Mouse (Mus musculus) CH12.LX (cell line): ENCODE measurements around the gene Ctnnd2. TPM values are rescaled to one million over a fixed set of nuclear protein-coding genes. Genes with fewer than 3 reads are reported as not detected.
"Not testable (repeated sequence)": the region's sequence is repeated elsewhere in the genome, so short reads cannot be mapped to it uniquely, and the experiment has no call there.

Experiments
- DNase-seq: peaks from one replicate; pipeline ENCODE4 v3.0.0-alpha.2; 2013; ENCODE audit errors: extremely low read depth
- H3K27ac ChIP-seq: 2 replicates; pipeline ENCODE4 v1.5.1; 2012; ENCODE audit warnings: low read depth, mild to moderate bottlenecking, control low read depth, moderate library complexity; ENCODE audit not compliant: insufficient read depth
- H3K27me3 ChIP-seq: replicated peaks from 2 replicates; pipeline ENCODE3; 2012; ENCODE audit warnings: inconsistent platforms
- H3K36me3 ChIP-seq, 2 experiments: replicated peaks in 1 of 2; 2 replicates each; pipeline versions ENCODE3 to v1.6.1; 2012; ENCODE audit warnings: inconsistent platforms in 1 of 2, low read length in 1 of 2, mild to moderate bottlenecking in 1 of 2, mixed read lengths in 1 of 2, moderate library complexity in 1 of 2; ENCODE audit not compliant: control insufficient read depth in 1 of 2, insufficient read depth in 1 of 2
- H3K4me1 ChIP-seq, 2 experiments: 2 replicates each; pipeline ENCODE4 v1.6.1; 2012; ENCODE audit warnings: inconsistent platforms in 1 of 2, moderate library complexity in 1 of 2; ENCODE audit not compliant: insufficient read depth in 2 of 2, control insufficient read depth in 1 of 2
- H3K4me2 ChIP-seq: 2 replicates; pipeline ENCODE4 v1.6.1; 2012; ENCODE audit warnings: low read depth, mild to moderate bottlenecking, control low read depth; ENCODE audit not compliant: poor library complexity, insufficient read depth, severe bottlenecking
- H3K4me3 ChIP-seq, 3 experiments: fragments of 150-350 bp in 1 of 3; sonication (generic) in 1 of 3; replicated peaks in 1 of 3; 2 replicates each; pipeline versions ENCODE3 to v1.5.1; 2011 to 2012; ENCODE audit warnings: low read depth in 2 of 3, low read length in 2 of 3, mild to moderate bottlenecking in 2 of 3, moderate library complexity in 2 of 3, control low read depth in 1 of 3, improper control_type of control experiment in 1 of 3, inconsistent platforms in 1 of 3, mixed read lengths in 1 of 3; ENCODE audit not compliant: poor library complexity in 1 of 3
- H3K79me2 ChIP-seq: replicated peaks from 2 replicates; pipeline ENCODE4 v1.6.1; 2012; ENCODE audit warnings: mild to moderate bottlenecking, moderate library complexity; ENCODE audit not compliant: control insufficient read depth, poor library complexity, insufficient read depth, severe bottlenecking; ENCODE audit errors: extremely low read depth
- H3K9ac ChIP-seq: 2 replicates; pipeline ENCODE4 v1.6.1; 2012; ENCODE audit warnings: low read depth, mild to moderate bottlenecking, control low read depth, moderate library complexity; ENCODE audit not compliant: insufficient read depth
- H3K9me3 ChIP-seq: replicated peaks from 2 replicates; pipeline ENCODE3; 2012; ENCODE audit warnings: low read length, inconsistent platforms, mixed read lengths
- CTCF ChIP-seq, 2 experiments: IDR thresholded peaks in 1 of 2; conservative IDR thresholded peaks in 1 of 2; 2 replicates each; pipeline ENCODE4 v1.5.1; 2011 to 2012; ENCODE audit warnings: low read depth in 2 of 2, low read length in 2 of 2, improper control_type of control experiment in 1 of 2, inconsistent platforms in 1 of 2, mild to moderate bottlenecking in 1 of 2, moderate library complexity in 1 of 2
- ETS1 ChIP-seq: conservative IDR thresholded peaks from 2 replicates; pipeline ENCODE4 v1.6.1; 2012; ENCODE audit warnings: low read depth, mild to moderate bottlenecking, inconsistent platforms, low read length, improper control_type of control experiment, moderate library complexity
- IRF4 ChIP-seq: IDR thresholded peaks from 2 replicates; pipeline ENCODE4 v1.6.1; 2014; ENCODE audit warnings: low read depth, mild to moderate bottlenecking, inconsistent platforms, low read length, improper control_type of control experiment
- MAFK ChIP-seq: IDR thresholded peaks from 2 replicates; pipeline ENCODE4 v1.6.1; 2011; ENCODE audit warnings: low read length, improper control_type of control experiment; ENCODE audit not compliant: insufficient replicate concordance
- MEF2A ChIP-seq: IDR thresholded peaks from 2 replicates; pipeline ENCODE4 v1.6.1; 2014; ENCODE audit warnings: low read depth, mild to moderate bottlenecking, inconsistent platforms, low read length, improper control_type of control experiment, borderline replicate concordance
- MXI1 ChIP-seq: IDR thresholded peaks from 2 replicates; pipeline ENCODE4 v1.6.1; 2011; ENCODE audit warnings: mild to moderate bottlenecking, low read depth, low read length, improper control_type of control experiment
- PAX5 ChIP-seq: IDR thresholded peaks from 2 replicates; pipeline ENCODE4 v1.6.1; 2012; ENCODE audit warnings: low read length, inconsistent platforms, mixed read lengths
- TBP ChIP-seq: conservative IDR thresholded peaks from 2 replicates; pipeline ENCODE4 v1.6.1; 2011; ENCODE audit warnings: low read depth, low read length, improper control_type of control experiment
- TCF12 ChIP-seq: IDR thresholded peaks from 2 replicates; pipeline ENCODE4 v1.6.1; 2014; ENCODE audit warnings: low read depth, mild to moderate bottlenecking, inconsistent platforms, low read length, improper control_type of control experiment
- UBTF ChIP-seq: IDR thresholded peaks from 2 replicates; pipeline ENCODE4 v1.6.1; 2012; ENCODE audit warnings: low read depth, mild to moderate bottlenecking, inconsistent platforms, low read length, improper control_type of control experiment, moderate library complexity
- ZC3H11A ChIP-seq: IDR thresholded peaks from 2 replicates; pipeline ENCODE4 v1.6.1; 2012; ENCODE audit warnings: low read depth, mild to moderate bottlenecking, inconsistent platforms, low read length, improper control_type of control experiment
- ZKSCAN1 ChIP-seq: IDR thresholded peaks from 2 replicates; pipeline ENCODE4 v1.6.1; 2012; ENCODE audit warnings: low read depth, inconsistent platforms, low read length, improper control_type of control experiment, borderline replicate concordance
- ZMIZ1 ChIP-seq: IDR thresholded peaks from 2 replicates; pipeline ENCODE4 v1.6.1; 2012; ENCODE audit warnings: low read depth, mild to moderate bottlenecking, inconsistent platforms, low read length, improper control_type of control experiment
- dilution Hi-C: fragments of 300-500 bp; cut with MboI; formaldehyde crosslinking; loops from 2 replicates; pipeline ENCODE4 v1.14.3; 2020; ENCODE audit warnings: low sequenced_read_pairs; ENCODE audit not compliant: extremely low pct_unique_long_range_greater_than_20kb, extremely low pct_ligation_motif_present
- in situ Hi-C: fragments of 300-500 bp; cut with MboI; formaldehyde crosslinking; loops from 3 replicates; pipeline ENCODE4 v1.14.3; 2019; ENCODE audit warnings: low sequenced_read_pairs, low pct_ligation_motif_present, low pct_unique_long_range_greater_than_20kb, mixed read lengths
- polyA plus RNA-seq: library from polyadenylated mRNA; unstranded; fragments of >175 nt; gene quantifications from 2 replicates; pipeline ENCODE4 v1.2.1, GENCODE M21; 2012; ENCODE audit warnings: low read depth; ENCODE audit not compliant: insufficient read length
- total RNA-seq, 2 experiments: library from RNA; depleted of rRNA; stranded (reverse); fragments of 300-350 nt in 1 of 2; fragments of >200 nt in 1 of 2; gene quantifications; 2 replicates each; pipeline ENCODE4 v1.2.3; 2012 to 2014

Ctnnd2 gene
- total and polyA plus RNA-seq, 3 experiments = 0.23 TPM; not detected in 2

DNA sequence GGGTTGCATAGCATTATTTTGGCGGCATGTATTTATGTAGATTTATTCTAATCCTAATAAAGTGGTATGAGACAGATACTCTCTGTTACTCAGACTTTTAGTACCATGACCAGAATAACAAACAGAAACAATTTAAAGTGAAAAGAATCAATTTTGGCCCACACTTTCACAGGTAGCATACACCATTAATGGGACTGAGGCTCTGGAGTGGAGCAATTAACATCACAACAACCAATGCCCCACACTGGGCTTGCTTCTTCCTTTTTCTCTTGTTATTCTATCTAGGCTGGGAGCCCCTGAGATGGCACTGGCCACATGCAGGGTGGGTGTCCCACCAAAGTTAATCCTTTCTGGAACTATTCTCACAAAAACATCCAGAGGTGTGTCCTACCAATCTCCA is 32.8 kb upstream of the Ctnnd2 start:
- H3K79me2 ChIP-seq, H3K4me3 ChIP-seq, DNase-seq, H3K9ac ChIP-seq, H3K36me3 ChIP-seq, H3K27me3 ChIP-seq, in situ Hi-C loops, H3K4me1 ChIP-seq, H3K4me2 ChIP-seq, dilution Hi-C loops, H3K27ac ChIP-seq: not testable (repeated sequence)
- H3K9me3 ChIP-seq = peaks cover 71% of the 10 kb centered on the region

DNA sequence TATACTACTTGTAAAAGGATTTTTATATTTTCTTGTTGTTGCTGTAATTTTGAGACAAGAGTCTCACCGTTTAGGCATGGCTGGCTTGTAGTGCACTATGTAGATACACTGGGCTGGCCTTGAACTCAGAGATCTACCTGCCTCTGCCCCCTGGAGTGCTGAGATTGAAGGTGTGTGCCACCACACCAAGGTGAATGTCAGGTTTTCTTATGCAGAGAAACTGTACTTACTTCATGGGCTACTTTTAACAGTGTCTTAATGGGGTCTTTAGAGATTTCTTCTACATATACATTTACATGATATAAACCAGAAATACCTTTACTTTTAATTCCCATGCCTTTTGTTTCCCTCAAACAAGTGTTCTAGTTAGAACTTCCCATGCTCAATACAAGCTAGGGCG is 27.0 kb upstream of the Ctnnd2 start:
- Histone ChIP-seq H3K79me2 (no peaks in the 10 kb centered on the region), H3K27me3 (no peaks in the 10 kb centered on the region), H3K27ac (no peak overlapping the region), H3K9ac (no peak overlapping the region), H3K9me3 (peaks cover 64% of the 10 kb centered on the region), H3K4me2 (no peak overlapping the region), H3K4me3 (no peak overlapping the region), H3K4me1 (no peaks in the 10 kb centered on the region), H3K36me3 (no peaks in the 10 kb centered on the region)
- in situ Hi-C loops = no loop called here
- TF ChIP-seq TCF12 = no peak
- TF ChIP-seq ZMIZ1 = no peak
- dilution Hi-C loops = no loop called here
- DNase-seq = no peak

DNA sequence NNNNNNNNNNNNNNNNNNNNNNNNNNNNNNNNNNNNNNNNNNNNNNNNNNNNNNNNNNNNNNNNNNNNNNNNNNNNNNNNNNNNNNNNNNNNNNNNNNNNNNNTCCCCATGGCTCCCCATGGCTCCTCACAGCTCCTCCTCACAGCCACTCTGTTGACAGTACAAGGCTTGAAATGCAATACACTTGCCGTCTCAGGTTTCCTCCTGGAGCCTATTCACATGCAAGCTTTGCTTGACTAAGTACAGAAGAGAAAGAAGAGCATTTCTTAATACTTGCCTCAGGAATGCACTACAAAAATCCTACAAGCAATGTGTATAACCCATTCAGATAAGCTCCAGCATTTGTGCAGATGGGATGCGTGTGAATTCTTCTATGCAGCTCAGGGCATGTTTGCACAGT is 20.2 kb upstream of the Ctnnd2 start:
- no peak overlapping the region for H3K27ac ChIP-seq
- dilution Hi-C loops = no loop called here
- H3K9ac ChIP-seq = no peak overlapping the region
- no peaks in the 10 kb centered on the region for H3K36me3 ChIP-seq
- peaks cover 56% of the 10 kb centered on the region for H3K9me3 ChIP-seq
- in situ Hi-C loops = no loop called here
- no peak overlapping the region for H3K4me3 ChIP-seq
- no peaks in the 10 kb centered on the region for H3K4me1 ChIP-seq
- H3K27me3 ChIP-seq = no peaks in the 10 kb centered on the region
- H3K4me2 ChIP-seq = no peak overlapping the region
- H3K79me2 ChIP-seq = no peaks in the 10 kb centered on the region
- DNase-seq = no peak
- no peak for TF ChIP-seq ZKSCAN1
- no peak for TF ChIP-seq MAFK
- no peak for TF ChIP-seq PAX5
- no peak for TF ChIP-seq ZC3H11A
- no peak for TF ChIP-seq UBTF
- TF ChIP-seq MEF2A = no peak
- no peak for TF ChIP-seq TBP
- no peak for TF ChIP-seq IRF4
- TF ChIP-seq CTCF (conservative IDR thresholded peaks at IDR 0.05 in 1 of 2, IDR thresholded peaks at IDR 0.05 in 1 of 2; ENCODE audit: low read depth in 2 of 2, low read length in 2 of 2) = no peak
- TF ChIP-seq ETS1 = no peak
- no peak for TF ChIP-seq MXI1
